Mouse (Mus musculus): Measurements from ENCODE around the gene C87977.
"Not testable (repeated sequence)": the region's sequence is repeated elsewhere in the genome, so short reads cannot be mapped to it uniquely, and the experiment has no call there.

The C87977 gene

GRCm38 (mm10) chr4:144213218-144213617, at the start of gene C87977:
Gene C87977 (minus strand): TSS chr4:144213318.
- in situ Hi-C loops (cut with MboI; ENCODE audit: low pct_unique_long_range_greater_than_20kb in 1 of 2, low sequenced_read_pairs in 2 of 2, unreplicated experiment in 1 of 2) = not testable (repeated sequence)

GRCm38 (mm10) chr4:144254768-144255167, 41.6 kb upstream of the C87977 start:
- in situ Hi-C loops (cut with MboI; ENCODE audit: low pct_unique_long_range_greater_than_20kb in 1 of 2, low sequenced_read_pairs in 2 of 2, unreplicated experiment in 1 of 2) = not testable (repeated sequence)

- in situ Hi-C loops (cut with MboI; ENCODE audit: low pct_unique_long_range_greater_than_20kb in 1 of 2, low sequenced_read_pairs in 2 of 2, unreplicated experiment in 1 of 2) = no loop called here
Observed at GRCm38 (mm10) chr4:144190419-144190818, 22.7 kb downstream of the C87977 start, which contains the start of gene Oog2. Gene Oog2 (plus strand): TSS chr4:144190719.

- in situ Hi-C loops (cut with MboI; ENCODE audit: low pct_unique_long_range_greater_than_20kb in 1 of 2, low sequenced_read_pairs in 2 of 2, unreplicated experiment in 1 of 2) = loop anchor here in 1 of 2 experiments (25.0 kb wide), 1 partner anchor 325 kb away; the partner anchor contains the start of gene Gm13103
Observed at GRCm38 (mm10) chr4:144162563-144162962, 50.6 kb downstream of the C87977 start, which contains the start of gene Oog3. Gene Oog3 (minus strand): TSS chr4:144162663.

Data from mouse embryonic stem cell (cell line).